Mouse (Mus musculus): Measurements from ENCODE around the gene Vapb. TPM values are rescaled to one million over a fixed set of nuclear protein-coding genes. Genes with fewer than 3 reads are reported as not detected.

Gene Vapb
- total RNA-seq, 2 experiments from 2014 or later = 117 to 122 TPM

- no peak for DNase-seq (ENCODE audit: low spot score in 2 of 2)
Observed at GRCm38 (mm10) chr2:173730444-173730966, 6.8 kb upstream of the Vapb start.

- no peak for DNase-seq (ENCODE audit: low spot score in 2 of 2)
Observed at GRCm38 (mm10) chr2:173734426-173734825, 2.9 kb upstream of the Vapb start.

GRCm38 (mm10) chr2:173738232-173738631 lies 921 bp downstream of the Vapb start:
- DNase-seq (ENCODE audit: low spot score in 2 of 2) = no peak

GRCm38 (mm10) chr2:173739107-173739506 lies 1.8 kb downstream of the Vapb start:
- DNase-seq (ENCODE audit: low spot score in 2 of 2) = no peak

GRCm38 (mm10) chr2:173742090-173742489 lies 4.8 kb downstream of the Vapb start:
- no peak for DNase-seq (ENCODE audit: low spot score in 2 of 2)

GRCm38 (mm10) chr2:173742744-173743143 lies 5.4 kb downstream of the Vapb start:
- DNase-seq (ENCODE audit: low spot score in 2 of 2) = no peak

GRCm38 (mm10) chr2:173744070-173744815 lies 6.9 kb downstream of the Vapb start:
- DNase-seq (ENCODE audit: low spot score in 2 of 2) = no peak

- DNase-seq (ENCODE audit: low spot score in 2 of 2) = no peak
Observed at GRCm38 (mm10) chr2:173748961-173749659, 11.8 kb downstream of the Vapb start.

- no peak for DNase-seq (ENCODE audit: low spot score in 2 of 2)
Observed at GRCm38 (mm10) chr2:173755433-173756144, 18.3 kb downstream of the Vapb start.

GRCm38 (mm10) chr2:173757624-173758155 lies 20.4 kb downstream of the Vapb start:
- DNase-seq (ENCODE audit: low spot score in 2 of 2) = no peak

- no peak for DNase-seq (ENCODE audit: low spot score in 2 of 2)
Observed at GRCm38 (mm10) chr2:173760607-173761006, 23.3 kb downstream of the Vapb start.

GRCm38 (mm10) chr2:173764629-173765028 lies 27.3 kb downstream of the Vapb start:
- DNase-seq (ENCODE audit: low spot score in 2 of 2) = no peak

GRCm38 (mm10) chr2:173767959-173768595 lies 30.8 kb downstream of the Vapb start:
- DNase-seq (ENCODE audit: low spot score in 2 of 2) = no peak

- no peak for DNase-seq (ENCODE audit: low spot score in 2 of 2)
Observed at GRCm38 (mm10) chr2:173769183-173769582, 31.9 kb downstream of the Vapb start.

GRCm38 (mm10) chr2:173770620-173771019 lies 33.3 kb downstream of the Vapb start:
- no peak for DNase-seq (ENCODE audit: low spot score in 2 of 2)

- DNase-seq (ENCODE audit: low spot score in 2 of 2) = no peak
Observed at GRCm38 (mm10) chr2:173771706-173772105, 34.4 kb downstream of the Vapb start.

GRCm38 (mm10) chr2:173775556-173775955 lies 38.2 kb downstream of the Vapb start:
- no peak for DNase-seq (ENCODE audit: low spot score in 2 of 2)

- DNase-seq (ENCODE audit: low spot score in 2 of 2) = no peak
Observed at GRCm38 (mm10) chr2:173776108-173776507, 38.8 kb downstream of the Vapb start.

- no peak for DNase-seq (ENCODE audit: low spot score in 2 of 2)
Observed at GRCm38 (mm10) chr2:173780931-173781330, 43.6 kb downstream of the Vapb start.

- DNase-seq (ENCODE audit: low spot score in 2 of 2) = no peak
Observed at GRCm38 (mm10) chr2:173784366-173784765, 47.1 kb downstream of the Vapb start.

GRCm38 (mm10) chr2:173784884-173785283 lies 47.6 kb downstream of the Vapb start:
- no peak for DNase-seq (ENCODE audit: low spot score in 2 of 2)

All from gastrocnemius, postnatal 4 days (tissue).